Mouse (Mus musculus): ENCODE measurements around the gene Gorasp2. TPM values are rescaled to one million over a fixed set of nuclear protein-coding genes. Genes with fewer than 3 reads are reported as not detected.

Gene Gorasp2
- polyA plus RNA-seq, 1 experiment from 2014 or later: 147 TPM

DNA sequence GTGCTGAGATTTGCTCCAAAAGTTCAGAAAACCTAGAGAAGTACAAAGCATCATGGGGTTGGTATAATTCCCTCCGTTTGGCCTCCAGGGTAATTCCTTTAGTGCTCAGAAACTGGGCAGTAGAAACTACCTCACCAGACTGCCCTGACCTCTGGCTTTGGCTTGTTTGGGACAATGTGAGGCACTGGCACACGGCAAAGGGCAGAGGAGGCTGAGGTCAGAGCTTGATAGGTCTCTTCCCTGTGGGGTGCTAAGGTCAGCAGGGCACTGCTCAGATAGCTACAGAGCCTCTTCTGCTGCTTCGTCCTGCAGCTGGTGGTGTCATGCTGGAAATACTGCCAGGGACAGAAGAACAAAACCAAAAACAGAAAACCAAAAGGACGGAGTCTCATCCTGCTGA, 13.7 kb upstream of the Gorasp2 start:
- ATAC-seq (ENCODE audit: low FRiP score): no peak
- Histone ChIP-seq H3K27me3 (ENCODE audit: control insufficient read depth, insufficient read depth, low read length) (no peaks in the 10 kb centered on the region), H3K27ac (ENCODE audit: low read depth, low read length) (no peak overlapping the region), H3K36me3 (ENCODE audit: control insufficient read depth, insufficient read depth, low read length) (no peaks in the 10 kb centered on the region), H3K4me2 (replicated peaks; ENCODE audit: low read depth, low read length) (no peak overlapping the region), H3K9ac (ENCODE audit: low read depth, low read length) (no peak overlapping the region), H3K4me1 (replicated peaks; ENCODE audit: control insufficient read depth, insufficient read depth, low read length) (no peaks in the 10 kb centered on the region), H3K9me3 (ENCODE audit: control insufficient read depth, low read length) (no peaks in the 10 kb centered on the region), H3K4me3 (ENCODE audit: low read depth, low read length) (no peak overlapping the region)
- DNase-seq (ENCODE audit: low spot score): no peak
- WGBS: 29% methylated on average over 4 of the region's 4 CpGs

DNA sequence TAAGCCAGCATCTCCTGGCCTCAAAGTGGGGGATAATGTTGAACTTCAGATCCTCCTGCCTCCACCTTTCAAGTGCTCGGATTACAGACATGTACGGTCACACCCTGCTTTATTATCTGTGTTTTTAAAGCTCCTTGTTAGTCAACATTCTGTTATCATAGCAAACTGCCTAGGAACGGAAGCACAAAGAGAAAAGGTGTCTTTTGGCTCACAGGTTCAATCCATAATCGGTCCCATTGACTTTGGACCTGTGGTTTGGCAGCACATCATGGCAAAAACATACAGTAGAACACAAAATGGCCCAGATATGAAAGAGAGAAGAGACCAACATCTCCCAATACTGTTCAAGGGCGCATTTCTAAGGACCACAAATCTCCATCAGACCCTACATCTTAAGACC, 13.1 kb upstream of the Gorasp2 start:
- no peaks in the 10 kb centered on the region for H3K9me3 ChIP-seq (ENCODE audit: control insufficient read depth, low read length)
- ATAC-seq (ENCODE audit: low FRiP score) (no peak), DNase-seq (ENCODE audit: low spot score) (no peak)
- no peak overlapping the region for H3K4me2 ChIP-seq (replicated peaks; ENCODE audit: low read depth, low read length)
- H3K9ac ChIP-seq (ENCODE audit: low read depth, low read length): no peak overlapping the region
- no peak overlapping the region for H3K27ac ChIP-seq (ENCODE audit: low read depth, low read length)
- H3K27me3 ChIP-seq (ENCODE audit: control insufficient read depth, insufficient read depth, low read length): no peaks in the 10 kb centered on the region
- WGBS: 94% methylated on average over 5 of the region's 5 CpGs
- H3K36me3 ChIP-seq (ENCODE audit: control insufficient read depth, insufficient read depth, low read length): no peaks in the 10 kb centered on the region
- H3K4me3 ChIP-seq (ENCODE audit: low read depth, low read length): no peak overlapping the region
- H3K4me1 ChIP-seq (replicated peaks; ENCODE audit: control insufficient read depth, insufficient read depth, low read length): no peaks in the 10 kb centered on the region

DNA sequence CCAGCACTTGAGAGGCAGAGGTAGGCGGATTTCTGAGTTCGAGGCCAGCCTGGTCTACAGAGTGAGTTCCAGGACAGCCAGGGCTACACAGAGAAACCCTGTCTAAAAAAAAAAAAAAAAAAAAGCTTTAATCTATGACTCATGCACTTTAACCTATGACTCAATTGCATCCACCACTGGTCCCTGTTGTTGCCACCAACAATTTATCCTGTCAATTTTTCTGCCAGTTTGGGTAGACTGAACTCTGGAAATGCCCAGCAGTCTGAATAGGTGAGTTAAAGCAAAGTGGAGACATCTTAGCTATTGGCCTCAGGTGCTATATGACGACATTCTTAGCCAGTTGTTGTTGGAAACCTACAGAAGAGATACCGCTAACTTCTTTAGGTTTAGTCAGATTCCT, 11.9 kb upstream of the Gorasp2 start:
- H3K4me3 ChIP-seq (ENCODE audit: low read depth, low read length): no peak overlapping the region
- no peaks in the 10 kb centered on the region for H3K4me1 ChIP-seq (replicated peaks; ENCODE audit: control insufficient read depth, insufficient read depth, low read length)
- H3K27ac ChIP-seq (ENCODE audit: low read depth, low read length): no peak overlapping the region
- DNase-seq (ENCODE audit: low spot score) (no peak), ATAC-seq (ENCODE audit: low FRiP score) (no peak)
- H3K27me3 ChIP-seq (ENCODE audit: control insufficient read depth, insufficient read depth, low read length): no peaks in the 10 kb centered on the region
- H3K36me3 ChIP-seq (ENCODE audit: control insufficient read depth, insufficient read depth, low read length): no peaks in the 10 kb centered on the region
- 97% methylated on average over 4 of the region's 4 CpGs for WGBS
- no peak overlapping the region for H3K4me2 ChIP-seq (replicated peaks; ENCODE audit: low read depth, low read length)
- no peak overlapping the region for H3K9ac ChIP-seq (ENCODE audit: low read depth, low read length)
- no peaks in the 10 kb centered on the region for H3K9me3 ChIP-seq (ENCODE audit: control insufficient read depth, low read length)

DNA sequence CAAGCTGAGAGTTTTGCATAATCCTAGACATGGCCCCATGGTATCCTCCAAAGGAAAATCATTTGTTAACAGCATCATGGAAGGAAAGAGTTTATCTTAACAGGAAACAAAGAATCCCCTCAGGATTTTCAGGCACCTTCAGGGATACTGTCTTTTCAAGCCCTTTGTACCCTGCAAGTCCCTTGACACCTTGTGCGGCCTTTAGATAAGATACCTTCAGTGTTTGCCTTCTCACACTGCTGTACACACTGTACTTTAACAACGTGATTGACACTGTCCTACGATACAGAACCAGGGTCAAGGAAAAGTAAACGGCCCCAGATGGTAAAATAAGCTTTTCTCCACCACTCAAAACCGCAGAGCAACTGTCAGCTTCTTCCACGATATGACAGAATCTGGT, 9.6 kb upstream of the Gorasp2 start:
- H3K27me3 ChIP-seq (ENCODE audit: control insufficient read depth, insufficient read depth, low read length): no peaks in the 10 kb centered on the region
- DNase-seq (ENCODE audit: low spot score) (no peak), ATAC-seq (ENCODE audit: low FRiP score) (no peak)
- H3K4me1 ChIP-seq (replicated peaks; ENCODE audit: control insufficient read depth, insufficient read depth, low read length): no peaks in the 10 kb centered on the region
- 71% methylated on average over 6 of the region's 6 CpGs for WGBS
- no peaks in the 10 kb centered on the region for H3K36me3 ChIP-seq (ENCODE audit: control insufficient read depth, insufficient read depth, low read length)
- no peak overlapping the region for H3K4me2 ChIP-seq (replicated peaks; ENCODE audit: low read depth, low read length)
- no peak overlapping the region for H3K27ac ChIP-seq (ENCODE audit: low read depth, low read length)
- no peak overlapping the region for H3K9ac ChIP-seq (ENCODE audit: low read depth, low read length)
- H3K9me3 ChIP-seq (ENCODE audit: control insufficient read depth, low read length): no peaks in the 10 kb centered on the region
- no peak overlapping the region for H3K4me3 ChIP-seq (ENCODE audit: low read depth, low read length)

DNA sequence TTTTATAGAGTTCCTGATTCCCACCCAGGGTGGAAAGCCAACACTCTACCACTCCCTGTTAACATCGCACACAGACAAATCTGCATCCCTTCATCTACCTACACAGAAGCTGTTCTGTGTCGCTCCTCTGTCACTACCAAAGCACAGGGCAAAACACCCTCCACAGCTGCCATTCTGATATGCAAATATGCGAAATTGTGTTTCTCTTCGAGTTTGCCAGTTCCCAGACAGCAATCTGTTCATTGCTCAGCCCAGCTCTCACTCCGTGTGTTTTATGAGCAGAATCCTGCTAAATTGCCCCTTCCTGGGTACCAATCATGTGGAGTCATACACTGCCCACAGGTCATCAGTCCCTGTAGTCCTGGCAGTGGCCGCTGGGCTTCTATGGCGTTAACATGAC, 4.3 kb upstream of the Gorasp2 start:
- Histone ChIP-seq H3K4me1 (replicated peaks; ENCODE audit: control insufficient read depth, insufficient read depth, low read length) (no peaks in the 10 kb centered on the region), H3K27me3 (ENCODE audit: control insufficient read depth, insufficient read depth, low read length) (no peaks in the 10 kb centered on the region), H3K4me3 (ENCODE audit: low read depth, low read length) (no peak overlapping the region), H3K9me3 (ENCODE audit: control insufficient read depth, low read length) (no peaks in the 10 kb centered on the region), H3K4me2 (replicated peaks; ENCODE audit: low read depth, low read length) (no peak overlapping the region), H3K27ac (ENCODE audit: low read depth, low read length) (no peak overlapping the region), H3K36me3 (ENCODE audit: control insufficient read depth, insufficient read depth, low read length) (no peaks in the 10 kb centered on the region), H3K9ac (ENCODE audit: low read depth, low read length) (no peak overlapping the region)
- DNase-seq (ENCODE audit: low spot score): no peak
- WGBS: 74% methylated on average over 7 of the region's 7 CpGs
- ATAC-seq (ENCODE audit: low FRiP score): no peak

DNA sequence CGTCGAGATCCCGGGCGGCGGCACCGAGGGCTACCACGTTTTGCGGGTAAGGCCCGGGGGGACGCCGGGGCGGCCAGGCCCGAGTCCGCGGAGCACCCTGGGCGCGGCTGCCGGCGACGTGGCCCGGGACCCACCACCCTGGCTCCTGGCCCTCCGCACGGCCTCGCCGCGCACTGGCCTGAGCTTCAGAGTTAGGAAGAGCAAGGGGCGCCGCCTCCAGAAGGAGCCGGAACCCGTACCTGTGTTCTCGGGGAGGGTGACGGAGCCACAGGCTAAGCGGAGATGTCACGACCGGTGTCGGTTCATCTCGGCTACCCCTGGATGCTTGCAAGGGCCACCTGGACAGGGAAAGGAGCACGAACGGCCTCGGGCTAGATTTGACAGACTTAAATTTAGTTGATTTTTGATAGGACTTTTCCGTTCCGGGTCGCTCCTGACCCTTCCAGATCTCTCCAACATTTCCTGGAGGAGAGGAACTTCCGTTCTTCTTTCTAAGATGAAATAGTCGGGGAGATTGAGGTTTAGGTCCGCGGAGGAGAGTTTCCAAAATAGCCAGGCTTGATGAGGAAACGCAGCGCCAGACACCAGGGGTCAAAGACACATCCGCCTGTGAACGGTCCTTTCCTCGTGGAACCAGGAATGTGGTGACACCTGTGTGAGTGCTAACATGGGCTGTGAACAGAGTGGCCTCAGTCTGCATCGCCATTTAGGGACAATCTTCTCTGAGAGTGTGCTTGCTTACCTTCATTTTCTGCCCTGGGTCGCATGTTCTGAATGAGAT, 529 bp downstream of the Gorasp2 start, which contains the start of gene Gm26558:
Gm26558 (minus strand) TSS at position 394 of the 781 bp plus-strand sequence.
- H3K9me3 ChIP-seq (ENCODE audit: control insufficient read depth, low read length): no peaks in the 10 kb centered on the region
- under 1% methylated on average over 48 of the region's 54 CpGs for WGBS
- peak within 1 kb of the TSS; percentile 80 for H3K9ac ChIP-seq (ENCODE audit: low read depth, low read length)

DNA sequence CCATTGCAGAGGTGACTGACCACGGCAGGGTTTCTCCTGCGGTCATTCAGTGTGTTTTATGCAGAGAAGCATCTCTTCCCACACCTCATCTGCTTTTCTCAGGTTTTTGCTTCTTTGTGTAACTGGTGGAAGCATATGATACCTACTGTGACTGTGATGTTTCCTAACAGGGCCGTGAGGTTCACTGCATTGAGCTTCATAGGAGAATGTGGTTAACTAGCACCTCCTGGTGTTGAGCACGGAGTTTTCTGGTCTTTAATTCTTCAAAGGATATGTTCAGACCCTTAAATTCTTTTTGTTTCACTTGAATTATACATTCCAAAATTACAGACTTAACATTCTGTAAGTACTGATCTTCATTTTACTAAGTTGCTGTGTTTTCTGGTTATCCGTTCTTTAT, 2.4 kb downstream of the Gorasp2 start:
- no peak for ATAC-seq (ENCODE audit: low FRiP score)
- H3K27me3 ChIP-seq (ENCODE audit: control insufficient read depth, insufficient read depth, low read length): no peaks in the 10 kb centered on the region
- 89% methylated on average over 5 of the region's 5 CpGs for WGBS

More for the DNA sequence above, 529 bp downstream of the Gorasp2 start, which contains the start of gene Gm26558:
- Histone ChIP-seq H3K4me2 (replicated peaks; ENCODE audit: low read depth, low read length) (peak within 1 kb of the TSS; percentile 53), H3K4me1 (replicated peaks; ENCODE audit: control insufficient read depth, insufficient read depth, low read length) (no peaks in the 10 kb centered on the region), H3K27ac (ENCODE audit: low read depth, low read length) (peak within 1 kb of the TSS; percentile 74), H3K36me3 (ENCODE audit: control insufficient read depth, insufficient read depth, low read length) (no peaks in the 10 kb centered on the region), H3K27me3 (ENCODE audit: control insufficient read depth, insufficient read depth, low read length) (no peaks in the 10 kb centered on the region), H3K4me3 (ENCODE audit: low read depth, low read length) (peak within 1 kb of the TSS; percentile 88)
- DNase-seq (ENCODE audit: low spot score) (no peak), ATAC-seq (ENCODE audit: low FRiP score) (peak; percentile 89)

DNA sequence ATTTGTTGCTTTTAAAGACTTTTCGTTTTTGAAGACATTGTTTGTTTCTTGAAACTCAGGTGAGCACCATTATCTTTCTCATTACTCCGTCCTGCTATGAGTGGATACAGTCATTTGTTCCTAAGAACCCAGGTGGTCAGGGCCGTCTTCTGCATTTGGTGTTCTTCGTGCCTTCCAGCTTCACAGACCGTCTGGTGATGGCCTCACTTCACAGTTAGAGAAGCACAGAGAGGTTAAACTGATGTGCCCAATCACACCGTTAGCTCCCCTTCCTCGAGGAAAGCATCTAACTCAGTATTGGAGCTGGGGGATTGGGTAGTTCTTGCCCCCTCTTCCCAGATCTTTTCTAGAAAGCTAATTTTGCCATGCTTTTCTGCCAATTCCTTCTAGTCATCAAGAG, 5.6 kb downstream of the Gorasp2 start:
- Histone ChIP-seq H3K36me3 (ENCODE audit: control insufficient read depth, insufficient read depth, low read length) (no peaks in the 10 kb centered on the region), H3K4me2 (replicated peaks; ENCODE audit: low read depth, low read length) (no peak overlapping the region), H3K27ac (ENCODE audit: low read depth, low read length) (no peak overlapping the region), H3K9me3 (ENCODE audit: control insufficient read depth, low read length) (no peaks in the 10 kb centered on the region), H3K27me3 (ENCODE audit: control insufficient read depth, insufficient read depth, low read length) (no peaks in the 10 kb centered on the region), H3K9ac (ENCODE audit: low read depth, low read length) (no peak overlapping the region), H3K4me3 (ENCODE audit: low read depth, low read length) (no peak overlapping the region), H3K4me1 (replicated peaks; ENCODE audit: control insufficient read depth, insufficient read depth, low read length) (no peaks in the 10 kb centered on the region)
- ATAC-seq (ENCODE audit: low FRiP score) (no peak), DNase-seq (ENCODE audit: low spot score) (no peak)
- WGBS: 90% methylated on average over 7 of the region's 7 CpGs

More for the DNA sequence above, 2.4 kb downstream of the Gorasp2 start:
- H3K4me1 ChIP-seq (replicated peaks; ENCODE audit: control insufficient read depth, insufficient read depth, low read length): no peaks in the 10 kb centered on the region
- DNase-seq (ENCODE audit: low spot score): no peak
- H3K36me3 ChIP-seq (ENCODE audit: control insufficient read depth, insufficient read depth, low read length): no peaks in the 10 kb centered on the region
- H3K9me3 ChIP-seq (ENCODE audit: control insufficient read depth, low read length): no peaks in the 10 kb centered on the region
- H3K27ac ChIP-seq (ENCODE audit: low read depth, low read length): no peak overlapping the region
- H3K4me2 ChIP-seq (replicated peaks; ENCODE audit: low read depth, low read length): no peak overlapping the region
- no peak overlapping the region for H3K4me3 ChIP-seq (ENCODE audit: low read depth, low read length)
- no peak overlapping the region for H3K9ac ChIP-seq (ENCODE audit: low read depth, low read length)

DNA sequence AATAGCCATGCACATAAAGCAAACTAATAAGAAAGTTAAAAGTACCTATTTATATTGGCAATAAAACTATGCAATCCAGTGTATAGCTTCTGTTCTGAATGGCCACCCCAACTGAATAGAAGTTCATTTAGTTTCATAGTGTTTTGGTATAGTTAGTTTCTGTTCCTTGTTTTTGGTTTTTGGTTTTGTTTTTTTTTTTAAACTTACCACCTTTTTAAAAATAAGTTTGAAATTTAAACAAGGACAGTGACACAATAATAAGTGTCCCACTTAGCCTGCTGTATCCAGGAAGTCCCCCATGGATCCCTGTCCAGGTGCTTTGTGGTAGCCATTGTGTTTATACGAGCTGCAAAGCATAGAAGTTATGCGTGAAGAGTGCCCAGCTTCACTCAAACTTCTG, 7.9 kb downstream of the Gorasp2 start:
- Histone ChIP-seq H3K4me1 (replicated peaks; ENCODE audit: control insufficient read depth, insufficient read depth, low read length) (no peaks in the 10 kb centered on the region), H3K4me2 (replicated peaks; ENCODE audit: low read depth, low read length) (no peak overlapping the region), H3K36me3 (ENCODE audit: control insufficient read depth, insufficient read depth, low read length) (no peaks in the 10 kb centered on the region), H3K9me3 (ENCODE audit: control insufficient read depth, low read length) (no peaks in the 10 kb centered on the region), H3K27ac (ENCODE audit: low read depth, low read length) (no peak overlapping the region), H3K9ac (ENCODE audit: low read depth, low read length) (no peak overlapping the region), H3K27me3 (ENCODE audit: control insufficient read depth, insufficient read depth, low read length) (no peaks in the 10 kb centered on the region), H3K4me3 (ENCODE audit: low read depth, low read length) (no peak overlapping the region)
- WGBS: 78% methylated on average over 2 of the region's 2 CpGs
- DNase-seq (ENCODE audit: low spot score): no peak
- ATAC-seq (ENCODE audit: low FRiP score): no peak

Data from hindbrain, embryonic 11.5 days (tissue).